Mouse (Mus musculus) thymus, postnatal 36 days (tissue): ENCODE results near the gene Olfr221.
"Not testable (repeated sequence)": the region's sequence is repeated elsewhere in the genome, so short reads cannot be mapped to it uniquely, and the experiment has no call there.

Experiments
- DNase-seq, 2 experiments: peaks; one replicate each; pipeline ENCODE4 v3.0.0; 2022; ENCODE audit warnings: mixed read lengths in 2 of 2

Gene Olfr221

GRCm38 (mm10) chr14:52042359-52042758 is at the start of gene Olfr221:
TSS of gene Olfr221 (minus strand) at chr14:52042459.
- not testable (repeated sequence) for DNase-seq

DNA sequence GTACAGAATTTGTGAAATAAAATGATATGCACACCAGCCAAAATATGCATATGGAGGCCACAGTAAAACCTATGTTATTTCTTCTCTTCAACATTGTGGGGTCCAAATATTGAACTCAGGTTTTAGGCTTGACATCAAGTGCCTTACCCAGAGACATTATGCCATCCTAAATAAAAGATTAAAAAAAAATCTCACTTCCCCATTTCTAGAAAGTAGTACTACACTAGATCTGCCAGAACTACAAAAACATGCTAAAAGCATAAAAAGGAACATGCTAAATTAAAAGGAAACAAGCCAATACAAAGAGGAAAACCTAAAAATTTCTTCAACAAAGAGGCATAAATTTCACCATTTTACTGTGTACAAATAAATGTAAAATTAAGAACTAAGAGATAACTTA is 40.8 kb upstream of the Olfr221 start:
- DNase-seq, result no peak

- DNase-seq, result peak in 1 of 2 experiments; percentile 7
Observed at GRCm38 (mm10) chr14:52071599-52072137, 29.4 kb upstream of the Olfr221 start.

GRCm38 (mm10) chr14:52066135-52066534 is 23.9 kb upstream of the Olfr221 start:
- no peak for DNase-seq

- no peak for DNase-seq
Observed at GRCm38 (mm10) chr14:52061798-52062197, 19.5 kb upstream of the Olfr221 start.

GRCm38 (mm10) chr14:52060800-52061199 is 18.5 kb upstream of the Olfr221 start:
- no peak for DNase-seq

DNA sequence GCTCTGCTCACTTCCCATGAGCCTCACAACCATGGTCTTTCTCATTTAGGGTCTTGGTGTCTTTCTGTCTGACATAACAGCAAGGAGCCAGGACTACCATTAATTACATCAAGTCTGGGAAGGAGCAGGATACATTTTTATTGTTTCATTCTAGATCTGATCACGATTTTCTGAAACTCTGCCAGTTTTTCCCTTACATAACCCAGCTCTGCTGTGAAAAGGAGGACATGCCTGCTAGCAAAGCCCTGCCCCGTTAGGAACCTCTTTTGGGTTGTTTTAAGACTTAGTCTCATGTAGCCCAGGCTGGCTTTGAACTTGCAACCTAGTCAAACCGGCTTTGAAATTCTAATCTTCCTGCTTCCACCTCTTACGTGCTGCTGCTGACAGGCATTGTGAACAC is 17.7 kb upstream of the Olfr221 start:
- DNase-seq, result no peak

- not testable (repeated sequence) for DNase-seq
Observed at GRCm38 (mm10) chr14:52052720-52053119, 10.5 kb upstream of the Olfr221 start.

DNA sequence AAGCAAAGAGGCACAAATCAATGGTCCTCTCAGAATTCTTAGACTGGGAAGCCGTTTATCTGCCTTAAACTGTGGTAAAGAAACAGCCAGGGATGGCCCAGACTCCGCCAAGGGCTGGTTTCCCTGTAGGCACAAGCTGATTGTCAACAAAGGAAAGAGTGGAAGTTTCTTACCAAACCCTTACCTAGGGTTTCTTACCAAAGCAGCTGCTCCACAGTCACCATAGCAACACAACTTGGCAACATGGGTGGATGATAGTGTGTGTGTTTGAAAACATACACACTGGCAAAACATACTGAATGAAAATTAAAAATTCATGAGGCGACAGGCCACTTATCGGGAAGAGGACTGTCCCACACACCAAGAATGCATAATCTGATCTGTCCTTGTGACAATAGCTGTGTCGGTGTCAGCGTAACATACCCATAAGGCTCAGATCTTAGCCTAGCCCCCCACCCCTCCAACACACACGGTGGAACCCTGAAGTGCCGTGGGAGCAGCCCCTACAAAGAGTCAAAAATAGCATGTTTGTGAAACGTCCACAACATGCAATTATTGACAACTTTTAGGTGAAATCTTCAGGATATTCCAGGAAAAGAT is 3.8 kb upstream of the Olfr221 start:
- DNase-seq, result no peak

- peak; percentile 51 to 56 for DNase-seq
Observed at GRCm38 (mm10) chr14:52044901-52045678, 2.8 kb upstream of the Olfr221 start.

GRCm38 (mm10) chr14:52043446-52043845 is 1.2 kb upstream of the Olfr221 start:
- DNase-seq, result no peak

GRCm38 (mm10) chr14:52039332-52039731 is 2.9 kb downstream of the Olfr221 start:
- no peak for DNase-seq

- DNase-seq, result no peak
Observed at GRCm38 (mm10) chr14:52035926-52036325, 6.3 kb downstream of the Olfr221 start.

DNA sequence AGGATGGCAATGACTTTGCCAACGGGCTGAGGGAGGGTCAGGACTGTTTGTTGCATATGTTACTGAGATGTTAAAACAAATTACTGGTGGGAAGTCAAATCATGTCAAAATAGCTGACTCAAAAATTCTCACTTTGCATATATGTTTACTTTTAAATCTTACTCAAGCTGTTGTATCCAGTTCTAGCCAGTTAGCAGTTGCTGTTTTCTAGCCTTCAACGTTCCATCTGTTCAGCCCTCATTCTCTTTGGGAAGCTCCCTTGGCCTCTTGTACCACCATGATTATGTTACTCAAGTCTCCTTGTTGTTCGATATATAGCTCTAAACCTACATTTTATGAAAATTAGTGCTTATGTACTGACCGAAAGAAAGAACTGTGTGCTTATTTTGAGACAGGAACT is 15.9 kb downstream of the Olfr221 start:
- no peak for DNase-seq

DNA sequence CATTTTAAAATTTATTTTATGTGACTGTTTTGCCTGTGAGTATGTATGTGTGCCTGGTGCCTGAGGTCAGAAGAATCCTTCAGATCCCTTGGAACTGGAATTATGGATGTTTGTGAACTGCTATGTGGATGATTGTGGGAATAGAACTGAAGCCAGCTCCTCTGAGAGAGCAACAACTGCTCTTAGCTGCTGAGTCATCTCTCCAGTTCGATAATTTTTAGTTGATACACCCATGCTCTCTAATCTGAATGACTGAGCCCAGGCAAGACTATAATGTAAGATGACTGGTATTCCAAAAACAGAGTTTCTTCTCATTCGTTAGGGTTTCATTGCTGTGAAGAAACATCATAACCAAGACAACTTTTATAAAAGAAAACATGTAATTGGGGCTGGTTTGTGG is 18.1 kb downstream of the Olfr221 start:
- no peak for DNase-seq

DNA sequence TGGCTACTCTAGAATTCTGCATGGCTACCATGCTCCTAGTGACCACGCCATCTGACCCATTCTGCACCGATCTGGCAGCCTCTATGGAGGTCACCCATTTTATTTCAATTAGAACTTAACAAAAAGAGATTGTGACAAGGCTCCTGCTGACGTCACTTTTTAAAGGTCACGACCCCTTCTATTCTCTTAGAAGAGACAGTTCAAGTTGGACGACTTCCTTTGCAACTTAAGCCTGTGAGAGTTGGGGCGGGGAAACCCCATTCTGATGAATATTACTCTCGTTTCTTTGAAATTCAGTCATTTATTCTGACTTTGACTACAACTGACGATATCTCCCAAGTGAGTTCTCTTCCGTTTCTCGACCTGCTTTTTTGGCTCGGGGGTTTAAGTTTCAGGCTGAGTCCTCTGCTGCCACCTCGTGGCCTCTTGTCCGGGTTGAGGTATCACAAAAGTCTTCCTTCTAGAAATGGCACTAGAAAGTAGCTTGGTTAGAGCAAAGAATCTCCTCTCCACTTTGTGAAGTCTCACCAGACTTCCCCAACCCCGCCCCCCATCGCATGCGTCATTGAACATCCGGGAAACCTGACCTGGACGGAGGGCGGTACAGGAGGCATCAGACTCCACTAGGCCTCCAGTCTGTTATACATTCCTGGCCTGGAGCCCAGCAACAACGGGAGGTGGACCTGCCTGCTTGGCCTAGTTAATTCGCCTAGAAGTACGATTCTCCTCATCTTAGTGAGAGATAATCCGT is 19.4 kb downstream of the Olfr221 start:
- DNase-seq, result peak; percentile 90 to 92

DNA sequence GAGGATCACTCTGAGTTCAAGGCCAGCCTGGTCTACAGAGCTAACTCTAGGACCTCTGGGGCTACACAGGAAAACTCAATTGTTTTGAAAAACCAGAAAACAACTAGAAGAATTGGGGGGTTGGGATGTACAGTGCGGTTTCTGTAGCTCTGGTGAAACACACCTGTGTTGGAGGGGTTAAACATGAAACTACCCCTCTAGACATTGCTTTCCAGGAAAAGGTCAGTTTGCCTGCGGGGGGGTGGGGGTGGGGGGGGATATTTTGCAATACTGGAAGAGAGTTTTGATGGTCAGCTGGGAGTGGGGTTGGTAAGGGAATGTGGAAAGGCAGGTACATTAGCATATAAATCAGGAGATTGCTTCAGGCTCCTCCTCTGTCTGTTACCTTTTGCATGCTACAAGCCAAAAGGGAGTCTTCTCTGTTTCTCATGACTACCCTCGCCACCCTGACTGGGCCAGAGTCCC is 20.0 kb downstream of the Olfr221 start:
- DNase-seq, result no peak

- DNase-seq, result no peak
Observed at GRCm38 (mm10) chr14:52021568-52022212, 20.6 kb downstream of the Olfr221 start.

DNA sequence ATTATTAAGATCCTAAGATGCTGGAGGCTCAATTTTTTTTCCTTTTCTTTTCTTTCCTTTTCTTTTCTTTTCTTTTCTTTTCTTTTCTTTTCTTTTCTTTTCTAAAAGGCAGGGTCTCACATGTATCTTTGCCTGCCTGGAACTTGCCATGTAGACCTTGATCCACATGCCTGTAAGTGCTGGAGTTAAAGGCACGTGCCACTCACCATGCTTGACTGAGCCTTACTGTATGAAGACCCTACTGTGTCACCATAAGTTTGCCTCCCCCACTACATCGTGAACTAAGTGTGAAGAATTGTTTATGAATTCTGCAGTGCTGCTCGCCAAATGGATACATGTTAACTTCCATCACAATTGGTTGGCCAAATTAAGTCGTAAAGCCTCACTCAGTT is 21.1 kb downstream of the Olfr221 start:
- DNase-seq, result no peak

- DNase-seq, result peak; percentile 70 to 81
Observed at GRCm38 (mm10) chr14:52020486-52021137, 21.6 kb downstream of the Olfr221 start, which contains the start of gene Zfp219. TSS of gene Zfp219 (minus strand) at chr14:52020733.

GRCm38 (mm10) chr14:52019590-52020340 is 22.5 kb downstream of the Olfr221 start:
- peak; percentile 97 to 98 for DNase-seq
